Mouse (Mus musculus) midbrain, embryonic 16.5 days (tissue): ENCODE measurements at regions not wholly inside any gene's neighbourhood (a gene's known extent, or its start where the extent isn't known, plus 50 kb on each side); places are given as distances from the start of the nearest gene placed in this dataset.
"Not testable (repeated sequence)": the region's sequence is repeated elsewhere in the genome, so short reads cannot be mapped to it uniquely, and the experiment has no call there.

Experiments used
- ATAC-seq: fragments of 200-750 bp; cut with Nextera tagmentation; 2 replicates; pipeline ENCODE4 v1.8.0; 2017; ENCODE audit warnings: moderate TSS enrichment
- H3K27ac ChIP-seq: fragments of 300-500 bp; sonication (generic); 2 replicates; pipeline ENCODE4 v1.5.1; 2014; ENCODE audit warnings: mild to moderate bottlenecking, low read length, mixed read lengths
- H3K27me3 ChIP-seq: fragments of 300-500 bp; sonication (generic); 2 replicates; pipeline ENCODE4 v1.6.1; 2014; ENCODE audit warnings: low read depth, low read length, mixed read lengths; ENCODE audit not compliant: control insufficient read depth, insufficient read depth
- H3K36me3 ChIP-seq: fragments of 300-500 bp; sonication (generic); 2 replicates; pipeline ENCODE4 v1.6.1; 2014; ENCODE audit warnings: mild to moderate bottlenecking, low read length, moderate library complexity, mixed read lengths; ENCODE audit not compliant: control insufficient read depth, insufficient read depth
- H3K4me1 ChIP-seq: fragments of 300-500 bp; sonication (generic); 2 replicates; pipeline ENCODE4 v1.6.1; 2014; ENCODE audit warnings: mild to moderate bottlenecking, low read length, mixed read lengths; ENCODE audit not compliant: control insufficient read depth, insufficient read depth
- H3K4me2 ChIP-seq: fragments of 300-500 bp; sonication (generic); 2 replicates; pipeline ENCODE4 v1.6.1; 2014; ENCODE audit warnings: mild to moderate bottlenecking, low read length, mixed read lengths
- H3K4me3 ChIP-seq: fragments of 300-500 bp; sonication (generic); 2 replicates; pipeline ENCODE4 v1.5.1; 2014; ENCODE audit warnings: low read depth, mild to moderate bottlenecking, low read length, moderate library complexity, mixed read lengths
- H3K9ac ChIP-seq: fragments of 300-500 bp; sonication (generic); 2 replicates; pipeline ENCODE4 v1.6.1; 2014; ENCODE audit warnings: low read depth, low read length, mixed read lengths
- H3K9me3 ChIP-seq: fragments of 300-500 bp; sonication (generic); replicated peaks from 2 replicates; pipeline ENCODE4 v1.6.1; 2014; ENCODE audit warnings: mild to moderate bottlenecking, low read length, mixed read lengths; ENCODE audit not compliant: control insufficient read depth, poor library complexity, severe bottlenecking
- WGBS: fragments of 180-500 bp; shearing (Covaris S2); extraction: QIAGEN DNeasy Blood & Tissue Kit; methylation state at CpG from one replicate; pipeline ENCODE4 v1.1.7; 2014; 5-methylcytosine and 5-hydroxymethylcytosine counted together

DNA sequence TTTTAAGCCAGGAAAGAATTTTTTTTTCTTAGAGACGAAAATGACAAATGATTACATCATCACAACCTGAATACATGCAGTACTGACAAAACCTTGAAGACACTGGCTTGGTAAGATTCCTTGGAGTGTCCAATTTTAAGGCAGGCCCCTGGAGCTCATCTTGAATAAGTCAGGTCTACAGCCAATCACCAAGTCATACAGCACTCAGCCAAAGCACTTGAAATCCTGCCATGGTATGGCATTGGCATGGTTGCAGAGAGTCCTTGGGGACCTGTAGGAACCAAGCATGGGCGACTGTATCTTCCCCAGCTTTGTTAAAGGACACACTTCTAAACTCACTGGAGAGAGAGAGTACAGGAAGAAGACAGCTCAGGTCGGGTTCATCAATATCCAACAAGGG, 179.8 kb upstream of the Tmem45b start:
- Histone ChIP-seq H3K4me3 (no peak overlapping the region), H3K36me3 (no peaks in the 10 kb centered on the region), H3K27me3 (no peaks in the 10 kb centered on the region), H3K27ac (no peak overlapping the region), H3K4me1 (no peaks in the 10 kb centered on the region), H3K9me3 (no peaks in the 10 kb centered on the region), H3K9ac (no peak overlapping the region), H3K4me2 (no peak overlapping the region)
- WGBS, result 91% methylated on average over 3 of the region's 3 CpGs
- no peak for ATAC-seq

DNA sequence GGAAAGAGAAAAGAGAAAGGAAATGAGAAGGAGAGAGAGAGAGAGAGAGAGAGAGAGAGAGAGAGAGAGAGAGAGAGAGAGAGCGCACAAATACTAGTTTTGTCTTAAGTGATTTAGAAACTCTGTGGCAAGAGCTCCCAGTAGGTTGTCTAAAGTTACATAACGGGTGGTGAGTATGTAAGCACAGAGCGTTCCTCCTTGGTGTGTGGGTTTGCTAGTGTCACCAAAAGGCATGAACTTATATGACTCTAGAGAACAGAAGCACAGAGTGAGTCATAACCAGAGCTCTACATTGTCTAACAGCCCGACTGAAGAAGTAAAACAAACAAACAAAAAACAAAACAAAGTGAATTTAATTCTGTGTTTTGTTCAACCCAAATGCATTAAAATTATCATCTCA, 177.9 kb upstream of the Tmem45b start:
- no peak overlapping the region for H3K27ac ChIP-seq
- no peaks in the 10 kb centered on the region for H3K36me3 ChIP-seq
- H3K4me3 ChIP-seq, result no peak overlapping the region
- H3K9me3 ChIP-seq, result no peaks in the 10 kb centered on the region
- no peaks in the 10 kb centered on the region for H3K4me1 ChIP-seq
- WGBS, result 86% methylated on average over 4 of the region's 4 CpGs
- no peak overlapping the region for H3K4me2 ChIP-seq
- ATAC-seq, result no peak
- no peaks in the 10 kb centered on the region for H3K27me3 ChIP-seq
- no peak overlapping the region for H3K9ac ChIP-seq

DNA sequence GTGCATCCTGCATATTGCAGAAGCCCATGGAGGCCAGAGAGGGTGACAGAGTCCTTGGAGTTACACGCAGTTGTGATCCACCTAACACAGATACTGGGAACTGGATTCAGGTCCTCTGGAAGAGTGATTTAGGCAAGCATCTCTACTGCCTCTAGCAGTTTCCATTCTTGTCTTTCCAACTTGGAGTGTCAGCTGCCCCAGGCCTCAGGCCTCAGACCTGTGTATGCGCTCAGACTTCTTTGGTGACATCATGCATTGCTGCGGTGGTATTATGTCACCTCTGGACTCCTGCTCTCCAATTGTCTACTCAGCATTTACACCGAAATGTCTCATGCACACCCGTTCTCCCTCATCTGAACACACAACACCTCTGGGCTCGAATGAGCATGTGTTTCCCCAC, 164.0 kb upstream of the Tmem45b start:
- Histone ChIP-seq H3K9me3 (no peaks in the 10 kb centered on the region), H3K4me3 (no peak overlapping the region), H3K36me3 (no peaks in the 10 kb centered on the region), H3K27me3 (no peaks in the 10 kb centered on the region), H3K9ac (no peak overlapping the region), H3K27ac (no peak overlapping the region), H3K4me1 (no peaks in the 10 kb centered on the region), H3K4me2 (no peak overlapping the region)
- no peak for ATAC-seq
- 88% methylated on average over 6 of the region's 6 CpGs for WGBS

- not testable (repeated sequence) for ATAC-seq, H3K27me3 ChIP-seq, H3K27ac ChIP-seq, H3K9ac ChIP-seq, H3K4me2 ChIP-seq, H3K9me3 ChIP-seq, H3K36me3 ChIP-seq, H3K4me1 ChIP-seq, H3K4me3 ChIP-seq
- WGBS, result 94% methylated on average over 7 of the region's 7 CpGs
Observed at GRCm38 (mm10) chr9:31621553-31621952, 157.3 kb upstream of the Tmem45b start.

GRCm38 (mm10) chr9:31619344-31619743, 155.1 kb upstream of the Tmem45b start:
- no peak overlapping the region for H3K27ac ChIP-seq
- H3K4me1 ChIP-seq, result no peaks in the 10 kb centered on the region
- no peak overlapping the region for H3K4me2 ChIP-seq
- no peak for ATAC-seq
- no peaks in the 10 kb centered on the region for H3K9me3 ChIP-seq
- no peaks in the 10 kb centered on the region for H3K27me3 ChIP-seq
- H3K4me3 ChIP-seq, result no peak overlapping the region
- 70% methylated on average over 6 of the region's 6 CpGs for WGBS
- H3K36me3 ChIP-seq, result no peaks in the 10 kb centered on the region
- H3K9ac ChIP-seq, result no peak overlapping the region

DNA sequence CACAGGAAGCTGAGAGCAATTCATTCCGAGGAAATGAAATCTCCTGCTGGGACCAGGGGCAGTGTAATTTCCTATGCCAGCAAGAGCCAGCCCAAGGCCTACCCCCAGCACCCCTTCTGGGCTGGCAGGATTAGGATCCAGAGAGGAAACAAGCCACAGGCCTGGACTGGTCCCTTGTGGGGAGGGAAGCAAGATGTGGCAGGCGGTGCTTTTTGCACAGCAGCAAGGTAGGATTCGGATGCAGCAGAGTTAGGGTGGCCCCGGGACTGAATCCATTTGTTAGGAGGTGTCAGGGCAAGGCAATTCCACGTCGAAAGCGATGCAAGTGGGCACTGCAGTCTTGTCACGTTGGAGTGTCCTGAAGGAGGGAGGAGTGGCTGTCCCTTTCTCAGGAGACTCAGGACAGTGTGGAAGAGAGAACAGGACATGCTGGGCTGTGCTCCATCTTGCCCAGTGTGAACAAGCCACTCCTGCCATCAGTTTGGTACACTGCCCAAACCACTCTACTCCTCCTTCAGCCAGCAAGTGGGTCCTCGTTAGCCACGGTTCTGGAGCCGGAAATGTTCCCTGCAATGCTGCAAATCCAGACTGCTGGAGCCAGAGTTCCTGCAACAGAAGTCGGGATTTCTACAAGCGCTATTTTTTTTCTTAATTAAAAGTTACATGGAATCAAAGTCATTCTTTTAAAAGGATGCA, 150.1 kb upstream of the Tmem45b start:
- Histone ChIP-seq H3K36me3 (no peaks in the 10 kb centered on the region), H3K4me1 (no peaks in the 10 kb centered on the region), H3K4me2 (no peak overlapping the region), H3K27me3 (no peaks in the 10 kb centered on the region), H3K9ac (no peak overlapping the region), H3K4me3 (no peak overlapping the region), H3K27ac (no peak overlapping the region), H3K9me3 (no peaks in the 10 kb centered on the region)
- ATAC-seq, result no peak
- WGBS, result 71% methylated on average over 13 of the region's 13 CpGs

DNA sequence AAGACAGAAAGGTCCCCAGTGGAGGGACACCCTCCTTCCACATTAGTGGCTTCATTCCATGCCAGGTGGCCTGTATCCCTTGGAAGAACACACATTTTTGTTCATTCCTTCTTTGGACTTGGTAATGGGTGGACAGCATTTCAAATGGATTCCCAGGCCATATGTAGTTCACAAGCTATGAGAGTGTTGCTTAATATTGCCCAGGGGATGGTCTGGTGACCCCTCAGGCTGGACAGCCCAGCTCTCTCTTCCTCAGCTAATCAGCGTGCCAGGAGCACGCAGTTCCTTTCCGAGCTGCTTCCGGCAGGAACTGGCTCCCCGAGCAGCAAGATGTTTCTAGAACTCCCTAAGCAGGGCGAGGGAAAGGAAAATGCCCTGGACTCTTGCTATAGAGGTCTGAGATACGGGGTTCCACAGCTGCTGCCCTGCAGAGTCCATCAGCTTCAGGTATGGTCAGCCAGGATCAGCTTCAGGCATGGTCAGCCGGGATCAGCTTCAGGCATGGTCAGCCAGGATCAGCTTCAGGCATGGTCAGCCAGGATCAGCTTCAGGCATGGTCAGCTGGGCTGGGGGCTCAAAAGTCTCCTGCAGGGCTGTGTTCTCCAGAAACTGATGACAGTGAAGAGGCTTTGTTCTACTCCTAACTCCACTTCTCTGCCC, 146.9 kb upstream of the Tmem45b start:
- WGBS, result 83% methylated on average over 8 of the region's 8 CpGs
- ATAC-seq, result no peak
- Histone ChIP-seq H3K4me1 (no peaks in the 10 kb centered on the region), H3K27ac (no peak overlapping the region), H3K27me3 (no peaks in the 10 kb centered on the region), H3K4me3 (no peak overlapping the region), H3K4me2 (no peak overlapping the region), H3K36me3 (no peaks in the 10 kb centered on the region), H3K9ac (no peak overlapping the region), H3K9me3 (no peaks in the 10 kb centered on the region)

DNA sequence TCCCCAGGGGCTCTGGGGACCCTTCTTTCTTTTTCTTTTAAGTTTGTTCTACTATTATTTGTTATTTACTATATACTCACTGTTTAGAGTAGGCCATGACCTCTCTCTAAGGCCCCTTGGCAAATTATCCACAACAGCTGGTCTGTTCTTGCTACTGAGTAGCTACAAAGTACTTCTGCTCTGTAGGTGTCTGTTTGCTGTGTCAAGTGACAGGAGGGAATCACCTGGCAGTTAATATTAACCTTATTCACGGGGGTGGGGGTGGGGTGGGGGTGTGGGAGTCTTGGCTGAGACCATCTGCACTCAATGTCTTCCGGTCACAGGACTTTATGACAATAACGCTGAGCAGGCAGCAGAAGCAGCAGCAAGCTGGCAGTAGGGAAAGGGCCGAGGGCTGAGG, 146.4 kb upstream of the Tmem45b start:
- Histone ChIP-seq H3K9ac (no peak overlapping the region), H3K36me3 (no peaks in the 10 kb centered on the region), H3K27ac (no peak overlapping the region), H3K9me3 (no peaks in the 10 kb centered on the region), H3K4me2 (no peak overlapping the region), H3K4me3 (no peak overlapping the region), H3K4me1 (no peaks in the 10 kb centered on the region), H3K27me3 (no peaks in the 10 kb centered on the region)
- ATAC-seq, result no peak
- 63% methylated on average over 4 of the region's 4 CpGs for WGBS

GRCm38 (mm10) chr9:31610212-31610611, 145.9 kb upstream of the Tmem45b start:
- no peaks in the 10 kb centered on the region for H3K27me3 ChIP-seq
- H3K27ac ChIP-seq, result no peak overlapping the region
- ATAC-seq, result no peak
- H3K9ac ChIP-seq, result no peak overlapping the region
- no peaks in the 10 kb centered on the region for H3K9me3 ChIP-seq
- H3K4me2 ChIP-seq, result no peak overlapping the region
- no peaks in the 10 kb centered on the region for H3K36me3 ChIP-seq
- no peak overlapping the region for H3K4me3 ChIP-seq
- H3K4me1 ChIP-seq, result no peaks in the 10 kb centered on the region
- 60% methylated on average over 1 of the region's 1 CpGs for WGBS
